Mouse (Mus musculus): ENCODE measurements at regions not wholly inside any gene's neighbourhood (a gene's known extent, or its start where the extent isn't known, plus 50 kb on each side); places are given as distances from the start of the nearest gene placed in this dataset.

GRCm38 (mm10) chr2:161233155-161233741, 124.4 kb upstream of the Chd6 start:
- no peak for TF ChIP-seq POLR2A (IDR thresholded peaks at IDR 0.05; ENCODE audit: low read depth, low read length)
- TF ChIP-seq CTCF (IDR thresholded peaks at IDR 0.05; ENCODE audit: extremely low read depth, insufficient read length, insufficient replicate concordance, low read depth, low read length) = no peak

Measured in small intestine, adult 2 months (tissue).